Comparison of ENCODE assay signal across 1 mouse cellular context in genomic region chr15:11586384-11586783, GRCm38 (mm10).
TF ChIP-seq lines count a peak whose summit lies in the region.

No protein-coding gene starts in this region.

TF ChIP-seq in CH12.LX, 34 proteins besides CTCF, POLR2A, EP300 and RAD21:
- no peak for TF ChIP-seq ZNF384 (IDR thresholded peaks at IDR 0.05; ENCODE audit: low read depth, low read length)
- peak; percentile 23; the same call in 1 of the 2 replicates for TF ChIP-seq SMC3 (IDR thresholded peaks at IDR 0.05; ENCODE audit: low read depth, low read length)
- no peak for TF ChIP-seq JUN (IDR thresholded peaks at IDR 0.05; ENCODE audit: insufficient read depth, low read depth, low read length)
- TF ChIP-seq POLR2AphosphoS2 (IDR thresholded peaks at IDR 0.05; ENCODE audit: low read depth, low read length), result no peak
- no peak for TF ChIP-seq MXI1 (IDR thresholded peaks at IDR 0.05; ENCODE audit: low read depth, low read length)
